ENCODE assay signal across 8 mouse cellular contexts in genomic region chr13:55510668-55511491, GRCm38 (mm10). TPM values are rescaled to one million over a fixed set of nuclear protein-coding genes. Genes with fewer than 3 reads are reported as not detected.
DNase-seq lines count a peak whose midpoint lies in the region; ATAC-seq and TF ChIP-seq lines count a peak whose summit lies in the region.

No protein-coding gene starts in this region.

- DNase-seq in layer of hippocampus, postnatal 10 days (ENCODE audit: low spot score in 2 of 2) = peak; percentile 38 to 57
- no peak for DNase-seq in layer of hippocampus, adult 11-12 months (ENCODE audit: low spot score)
- peak; percentile 86 for DNase-seq in kidney, postnatal 14 days

- peak overlapping the region; percentile 5; the same call in 1 of the 2 replicates for H3K9ac ChIP-seq in embryonic facial prominence, embryonic 15.5 days
- H3K9ac ChIP-seq in heart, embryonic 15.5 days = peak overlapping the region; percentile 96

- no peak for TF ChIP-seq CTCF in testis, adult 2 months (IDR thresholded peaks at IDR 0.05; ENCODE audit: control insufficient read depth, insufficient read depth, insufficient replicate concordance, low read depth, low read length)

- peak overlapping the region; percentile 76 for H3K4me2 ChIP-seq in embryonic facial prominence, embryonic 15.5 days (replicated peaks)
- H3K4me2 ChIP-seq in heart, embryonic 15.5 days = peak overlapping the region; percentile 90

- peaks cover 45% of the 10 kb centered on the region for H3K4me1 ChIP-seq in embryonic facial prominence, embryonic 15.5 days
- H3K4me1 ChIP-seq in heart, embryonic 15.5 days (replicated peaks) = peaks cover 56% of the 10 kb centered on the region
- peaks cover 74% of the 10 kb centered on the region for H3K4me1 ChIP-seq in megakaryocyte, embryonic 14.5 days
- peaks cover 27% of the 10 kb centered on the region for H3K4me1 ChIP-seq in testis, adult 2 months (ENCODE audit: control insufficient read depth, insufficient read depth, low read length)

- TF ChIP-seq POLR2A in testis, adult 2 months (IDR thresholded peaks at IDR 0.05; ENCODE audit: control insufficient read depth, low read depth, low read length) = no peak

- H3K27ac ChIP-seq in embryonic facial prominence, embryonic 15.5 days (replicated peaks) = peak overlapping the region; percentile 88
- peak overlapping the region; percentile 97 for H3K27ac ChIP-seq in heart, embryonic 15.5 days
- peak overlapping the region; percentile 40 for H3K27ac ChIP-seq in testis, adult 2 months (ENCODE audit: control insufficient read depth, insufficient read depth, low read depth, low read length)

- H3K4me3 ChIP-seq in embryonic facial prominence, embryonic 15.5 days (replicated peaks) = peak overlapping the region; percentile 63
- H3K4me3 ChIP-seq in heart, embryonic 15.5 days = peak overlapping the region; percentile 88
- H3K4me3 ChIP-seq in megakaryocyte, embryonic 14.5 days (replicated peaks) = peak overlapping the region; percentile 96
- no peak overlapping the region for H3K4me3 ChIP-seq in testis, adult 2 months (ENCODE audit: control insufficient read depth, low read depth, low read length)

- peaks cover 46% of the 10 kb centered on the region for H3K36me3 ChIP-seq in embryonic facial prominence, embryonic 15.5 days
- peaks cover 36% of the 10 kb centered on the region for H3K36me3 ChIP-seq in heart, embryonic 15.5 days
- H3K36me3 ChIP-seq in megakaryocyte, embryonic 14.5 days (replicated peaks; ENCODE audit: low read length) = peaks cover 66% of the 10 kb centered on the region
- no peaks in the 10 kb centered on the region for H3K36me3 ChIP-seq in testis, adult 2 months (ENCODE audit: control insufficient read depth, insufficient read depth, low read length)

- H3K9me3 ChIP-seq in embryonic facial prominence, embryonic 15.5 days (replicated peaks) = no peaks in the 10 kb centered on the region
- no peaks in the 10 kb centered on the region for H3K9me3 ChIP-seq in heart, embryonic 15.5 days (replicated peaks)
- no peaks in the 10 kb centered on the region for H3K9me3 ChIP-seq in megakaryocyte, embryonic 14.5 days

- 9% methylated on average over 6 of the region's 6 CpGs for WGBS in embryonic facial prominence, embryonic 15.5 days
- WGBS in heart, embryonic 15.5 days = 1% methylated on average over 6 of the region's 6 CpGs

- ATAC-seq in embryonic facial prominence, embryonic 15.5 days (ENCODE audit: insufficient number of reproducible peaks, low FRiP score, low TSS enrichment, low read depth) = peak; percentile 83
- ATAC-seq in heart, embryonic 15.5 days (replicated peaks; ENCODE audit: insufficient number of reproducible peaks, insufficient read depth, low FRiP score, low read depth) = peak; percentile 78
- no peak for ATAC-seq in cerebellum, adult (ENCODE audit: insufficient number of reproducible peaks, low FRiP score, low TSS enrichment)

- H3K27me3 ChIP-seq in embryonic facial prominence, embryonic 15.5 days = no peaks in the 10 kb centered on the region
- peaks cover 22% of the 10 kb centered on the region for H3K27me3 ChIP-seq in heart, embryonic 15.5 days
- peaks cover 8% of the 10 kb centered on the region for H3K27me3 ChIP-seq in megakaryocyte, embryonic 14.5 days (replicated peaks)
- no peaks in the 10 kb centered on the region for H3K27me3 ChIP-seq in testis, adult 2 months (ENCODE audit: control insufficient read depth, insufficient read depth, low read length)

RNA-seq across cellular contexts. Expression of gene Pdlim7, which starts 2.6 kb away (rescaled TPM):
- 10 to 100 TPM; 66.1 to 68.9 TPM for total RNA-seq in layer of hippocampus, postnatal 10 days (2021)
- 165 and 180 TPM in 2 replicates for polyA plus RNA-seq in embryonic facial prominence, embryonic 15.5 days (2015; fragmentation: Nextera tagmentation; extraction: Ambion mirVana)
- 221 and 251 TPM in 2 replicates for polyA plus RNA-seq in heart, embryonic 15.5 days (2015; fragmentation: Nextera tagmentation; extraction: Ambion mirVana)
- polyA plus RNA-seq in megakaryocyte, embryonic 14.5 days (2012; ENCODE audit: insufficient read depth, low replicate concordance) = 681 and 731 TPM in 2 replicates
- polyA plus RNA-seq in testis, adult 2 months (2012; rRNA removed) = 7.6 and 14.5 TPM in 2 replicates

RNA-seq across cellular contexts. Expression of gene Dok3, which starts 18.2 kb away (rescaled TPM):
- total RNA-seq in layer of hippocampus, postnatal 10 days (2021) = 1 to 10 TPM; 5.0 to 6.5 TPM
- polyA plus RNA-seq in embryonic facial prominence, embryonic 15.5 days (2015; fragmentation: Nextera tagmentation; extraction: Ambion mirVana) = 5.5 and 6.3 TPM in 2 replicates
- 1.3 and 3.0 TPM in 2 replicates for polyA plus RNA-seq in heart, embryonic 15.5 days (2015; fragmentation: Nextera tagmentation; extraction: Ambion mirVana)
- 35.5 and 98.6 TPM in 2 replicates for polyA plus RNA-seq in megakaryocyte, embryonic 14.5 days (2012; ENCODE audit: insufficient read depth, low replicate concordance)
- polyA plus RNA-seq in testis, adult 2 months (2012; rRNA removed) = 2.3 TPM in 2 replicates

RNA-seq across cellular contexts. Expression of gene Dbn1, which starts 23.0 kb away (rescaled TPM):
- 100 to 1,000 TPM; 392 to 399 TPM for total RNA-seq in layer of hippocampus, postnatal 10 days (2021)
- polyA plus RNA-seq in embryonic facial prominence, embryonic 15.5 days (2015; fragmentation: Nextera tagmentation; extraction: Ambion mirVana) = 190 and 193 TPM in 2 replicates
- 60.1 and 77.2 TPM in 2 replicates for polyA plus RNA-seq in heart, embryonic 15.5 days (2015; fragmentation: Nextera tagmentation; extraction: Ambion mirVana)
- polyA plus RNA-seq in megakaryocyte, embryonic 14.5 days (2012; ENCODE audit: insufficient read depth, low replicate concordance) = 1.8 and 5.0 TPM in 2 replicates
- polyA plus RNA-seq in testis, adult 2 months (2012; rRNA removed) = 89.3 and 101 TPM in 2 replicates

RNA-seq across cellular contexts. Expression of gene Ddx41, which starts 25.6 kb away (rescaled TPM):
- total RNA-seq in layer of hippocampus, postnatal 10 days (2021) = 10 to 100 TPM; 36.9 to 46.6 TPM
- polyA plus RNA-seq in embryonic facial prominence, embryonic 15.5 days (2015; fragmentation: Nextera tagmentation; extraction: Ambion mirVana) = 61.4 and 66.2 TPM in 2 replicates
- 23.6 and 34.7 TPM in 2 replicates for polyA plus RNA-seq in heart, embryonic 15.5 days (2015; fragmentation: Nextera tagmentation; extraction: Ambion mirVana)
- polyA plus RNA-seq in megakaryocyte, embryonic 14.5 days (2012; ENCODE audit: insufficient read depth, low replicate concordance) = 49.7 and 52.6 TPM in 2 replicates
- polyA plus RNA-seq in testis, adult 2 months (2012; rRNA removed) = 52.0 and 58.5 TPM in 2 replicates

RNA-seq across cellular contexts. Expression of gene Prr7, which starts 46.8 kb away (rescaled TPM):
- total RNA-seq in layer of hippocampus, postnatal 10 days (2021) = 100 to 1,000 TPM in 1 of 2 experiments, 10 to 100 TPM in 1; 98.1 to 112 TPM
- 1.5 TPM in 2 replicates for polyA plus RNA-seq in embryonic facial prominence, embryonic 15.5 days (2015; fragmentation: Nextera tagmentation; extraction: Ambion mirVana)
- 0.18 and 0.30 TPM in 2 replicates for polyA plus RNA-seq in heart, embryonic 15.5 days (2015; fragmentation: Nextera tagmentation; extraction: Ambion mirVana)
- 5.3 and 21.1 TPM in 2 replicates for polyA plus RNA-seq in megakaryocyte, embryonic 14.5 days (2012; ENCODE audit: insufficient read depth, low replicate concordance)
- 20.3 and 24.9 TPM in 2 replicates for polyA plus RNA-seq in testis, adult 2 months (2012; rRNA removed)

Comparison
In these comparisons a context has a peak if more than half of its experiments do, and no peak if none do; other contexts are left out.
1. H3K27ac ChIP-seq: peak in every context shown above with its lines; median percentile 97 in heart, embryonic 15.5 days; 88 in embryonic facial prominence, embryonic 15.5 days; 40 in testis, adult 2 months.
2. RNA of gene Pdlim7, which starts 2.6 kb away (polyA plus RNA-seq): 681 to 731 TPM in megakaryocyte, embryonic 14.5 days, 221 to 251 TPM in heart, embryonic 15.5 days and 165 to 180 TPM in embryonic facial prominence, embryonic 15.5 days; 7.6 to 14.5 TPM in testis, adult 2 months; every median in the first group is over 10 times any median in the second.
3. RNA of gene Dbn1, which starts 23.0 kb away (polyA plus RNA-seq): 190 to 193 TPM in embryonic facial prominence, embryonic 15.5 days, 89.3 to 101 TPM in testis, adult 2 months and 60.1 to 77.2 TPM in heart, embryonic 15.5 days; 1.8 to 5.0 TPM in megakaryocyte, embryonic 14.5 days; every median in the first group is over 10 times any median in the second.